Mouse (Mus musculus) retina, postnatal 1 day (tissue): Measurements from ENCODE around the gene Lcn4.

Experiments
- DNase-seq: peaks from one replicate; pipeline ENCODE4 v3.0.0-alpha.2; 2012

Lcn4 gene

GRCm38 (mm10) chr2:26634629-26635488 is 36.2 kb downstream of the Lcn4 start:
- DNase-seq, result no peak

GRCm38 (mm10) chr2:26633953-26634530 is 37.0 kb downstream of the Lcn4 start:
- no peak for DNase-seq

GRCm38 (mm10) chr2:26632541-26633395 is 38.3 kb downstream of the Lcn4 start:
- DNase-seq, result no peak

- peak; percentile 40 for DNase-seq
These were observed 42.2 kb downstream of the Lcn4 start for GRCm38 (mm10) chr2:26628792-26629437.

GRCm38 (mm10) chr2:26627921-26628739 is 43.0 kb downstream of the Lcn4 start, which contains the start of gene Fam69b:
TSS of gene Fam69b (plus strand) at chr2:26628457.
- DNase-seq, result peak; percentile 92

- DNase-seq, result no peak
These were observed 45.0 kb downstream of the Lcn4 start for GRCm38 (mm10) chr2:26626081-26626480.

GRCm38 (mm10) chr2:26625419-26625818 is 45.7 kb downstream of the Lcn4 start:
- no peak for DNase-seq

GRCm38 (mm10) chr2:26622984-26623383 is 48.1 kb downstream of the Lcn4 start:
- DNase-seq, result no peak

GRCm38 (mm10) chr2:26621246-26621645 is 49.8 kb downstream of the Lcn4 start:
- DNase-seq, result no peak

GRCm38 (mm10) chr2:26617928-26618327 is 53.2 kb downstream of the Lcn4 start:
- no peak for DNase-seq
